Mouse (Mus musculus): ENCODE measurements around the gene Cdk17. TPM values are rescaled to one million over a fixed set of nuclear protein-coding genes. Genes with fewer than 3 reads are reported as not detected.

The Cdk17 gene
- polyA plus RNA-seq, 3 experiments from 2014 or later, result 40.0 to 51.5 (median 43.0) TPM

DNA sequence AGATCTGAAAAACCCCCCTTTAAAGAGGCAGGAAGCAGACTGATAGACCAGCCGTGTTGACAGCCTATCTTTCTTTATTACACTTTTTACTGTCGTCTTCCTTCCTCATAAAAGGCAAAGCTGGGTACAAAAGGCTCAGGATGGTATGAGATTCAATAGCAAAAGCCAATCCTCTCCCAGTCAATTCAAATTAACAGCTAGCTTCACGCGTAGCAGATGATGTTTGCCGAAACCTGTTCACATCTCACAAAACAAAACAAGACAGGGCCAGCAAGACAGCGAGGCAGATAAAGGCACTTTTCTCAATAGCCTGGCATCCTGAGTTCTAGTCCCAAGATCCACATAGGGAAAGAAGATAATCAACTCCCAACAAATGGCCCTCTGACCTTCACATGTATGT, 128.7 kb downstream of the Cdk17 start:
- no peak for ATAC-seq

DNA sequence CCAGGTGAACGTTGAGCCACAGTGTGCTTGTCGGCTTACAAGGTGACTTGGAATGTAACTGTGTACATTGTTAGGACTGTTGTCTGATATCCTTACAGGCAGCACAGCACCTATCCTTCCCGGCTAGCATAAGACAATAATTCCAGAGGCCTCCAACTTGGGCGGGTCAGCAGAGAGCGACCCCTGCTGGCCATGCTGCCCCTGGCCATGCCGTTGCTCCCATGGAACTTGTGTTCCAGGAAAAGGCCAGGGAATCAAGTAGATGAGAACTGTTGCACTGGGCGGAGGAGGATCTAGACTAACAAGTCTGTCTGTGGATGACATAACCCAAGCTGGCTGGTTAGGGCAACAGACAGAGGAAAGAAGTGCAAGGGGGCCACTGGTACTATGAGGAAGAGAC, 130.7 kb downstream of the Cdk17 start:
- ATAC-seq, result no peak

DNA sequence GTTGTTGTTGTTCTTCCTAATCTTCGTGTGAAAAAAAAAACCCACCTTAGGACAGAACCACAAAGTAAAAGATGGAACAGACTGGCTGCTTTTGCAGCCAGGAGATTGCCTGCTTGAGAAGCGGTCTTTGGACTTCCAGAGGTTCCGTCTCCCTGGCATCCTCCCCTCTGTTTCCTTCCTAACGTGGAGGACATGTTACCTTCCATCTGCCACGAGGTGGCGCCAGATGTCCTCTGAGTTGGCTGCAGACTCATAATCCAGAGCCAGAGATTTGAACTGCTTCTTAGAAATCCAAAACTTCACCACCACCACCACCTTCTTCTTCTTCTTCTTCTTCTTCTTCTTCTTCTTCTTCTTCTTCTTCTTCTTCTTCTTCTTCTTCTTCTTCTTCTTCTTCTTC, 131.2 kb downstream of the Cdk17 start:
- ATAC-seq, result peak; percentile 75

GRCm38 (mm10) chr10:93293621-93294020, 132.9 kb downstream of the Cdk17 start:
- ATAC-seq, result no peak

- peak; percentile 32 for ATAC-seq
Observed at GRCm38 (mm10) chr10:93294547-93295219, 134.0 kb downstream of the Cdk17 start.

DNA sequence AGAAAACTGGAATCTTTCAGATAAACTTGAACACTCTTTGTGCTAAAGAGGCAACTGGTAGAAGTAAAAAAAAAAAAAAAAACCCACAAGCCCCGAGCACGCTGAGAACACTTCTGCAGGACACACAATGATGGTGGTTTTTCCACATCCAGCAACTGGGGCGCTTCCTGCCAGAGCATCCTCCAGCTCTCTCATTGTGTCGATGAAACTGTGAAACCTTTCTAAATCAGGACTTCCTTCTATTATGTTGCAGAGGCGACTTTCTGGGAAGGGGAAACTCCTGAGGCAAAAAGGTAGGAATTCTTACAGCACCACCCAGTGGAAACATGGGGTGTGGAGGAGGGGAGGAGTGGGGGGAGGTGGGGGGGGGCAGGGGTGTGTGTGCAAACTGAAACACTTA, 137.1 kb downstream of the Cdk17 start:
- peak; percentile 63 for ATAC-seq

DNA sequence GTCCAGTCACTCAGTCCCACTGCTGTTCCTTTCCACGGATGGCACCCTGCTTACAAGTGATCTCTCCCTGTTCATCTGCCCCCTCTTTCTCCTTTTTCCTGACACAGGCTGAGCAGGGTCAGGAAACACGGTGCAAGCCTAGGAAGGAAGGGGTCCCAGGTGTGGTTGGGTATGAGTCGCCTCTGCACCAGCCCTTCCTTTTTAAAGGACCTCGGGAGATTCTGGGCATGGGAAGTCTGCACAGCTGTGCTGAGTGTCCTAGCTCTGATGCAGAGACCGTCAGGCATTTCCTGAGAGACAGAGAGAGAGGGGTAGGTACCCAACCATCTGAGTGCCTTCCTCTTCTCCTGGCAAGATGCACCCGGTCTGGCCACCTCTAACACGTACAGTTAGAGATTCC, 137.5 kb downstream of the Cdk17 start:
- no peak for ATAC-seq

GRCm38 (mm10) chr10:93301831-93302230, 141.2 kb downstream of the Cdk17 start:
- no peak for ATAC-seq

- ATAC-seq, result no peak
Observed at GRCm38 (mm10) chr10:93303231-93303630, 142.6 kb downstream of the Cdk17 start.

DNA sequence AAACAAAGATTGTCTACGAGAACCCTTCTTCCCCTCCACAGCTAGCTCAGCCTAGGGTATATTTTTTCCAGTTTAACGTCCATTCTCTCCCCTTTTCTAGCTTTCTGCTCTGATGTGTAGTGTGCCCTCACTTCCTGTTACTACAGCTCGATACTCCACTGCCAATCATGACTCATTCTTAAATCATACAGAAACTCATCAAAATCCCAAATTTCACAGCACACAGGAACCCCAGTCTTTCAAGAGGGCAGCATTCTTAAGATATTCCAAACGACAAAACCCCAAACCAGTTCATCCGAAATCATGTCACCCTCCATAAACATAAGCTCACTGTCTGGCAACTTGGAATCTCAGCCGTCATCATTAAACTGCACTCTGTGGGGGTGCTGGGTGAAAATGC, 145.3 kb downstream of the Cdk17 start:
- peak; percentile 27 for ATAC-seq

DNA sequence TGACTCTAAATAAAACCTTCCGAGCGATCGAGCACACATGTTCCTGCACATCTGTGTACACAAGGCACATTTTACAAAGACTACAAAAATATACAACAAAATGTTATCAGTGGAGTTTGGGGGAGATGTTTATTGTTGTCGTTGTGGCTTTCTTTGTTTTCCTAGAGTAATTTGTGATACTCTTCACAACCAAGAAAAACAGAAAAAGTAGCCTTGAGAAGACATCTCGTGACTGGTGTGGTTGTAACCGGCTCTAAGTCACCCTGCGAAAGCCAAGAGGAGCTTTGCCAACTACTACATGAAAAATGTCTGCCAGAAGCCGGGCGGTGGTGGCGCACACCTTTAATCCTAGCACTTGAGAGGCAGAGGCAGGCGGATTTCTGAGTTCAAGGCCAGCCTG, 145.7 kb downstream of the Cdk17 start:
- ATAC-seq, result no peak

- ATAC-seq, result peak; percentile 57
Observed at GRCm38 (mm10) chr10:93309131-93309933, 148.7 kb downstream of the Cdk17 start.

DNA sequence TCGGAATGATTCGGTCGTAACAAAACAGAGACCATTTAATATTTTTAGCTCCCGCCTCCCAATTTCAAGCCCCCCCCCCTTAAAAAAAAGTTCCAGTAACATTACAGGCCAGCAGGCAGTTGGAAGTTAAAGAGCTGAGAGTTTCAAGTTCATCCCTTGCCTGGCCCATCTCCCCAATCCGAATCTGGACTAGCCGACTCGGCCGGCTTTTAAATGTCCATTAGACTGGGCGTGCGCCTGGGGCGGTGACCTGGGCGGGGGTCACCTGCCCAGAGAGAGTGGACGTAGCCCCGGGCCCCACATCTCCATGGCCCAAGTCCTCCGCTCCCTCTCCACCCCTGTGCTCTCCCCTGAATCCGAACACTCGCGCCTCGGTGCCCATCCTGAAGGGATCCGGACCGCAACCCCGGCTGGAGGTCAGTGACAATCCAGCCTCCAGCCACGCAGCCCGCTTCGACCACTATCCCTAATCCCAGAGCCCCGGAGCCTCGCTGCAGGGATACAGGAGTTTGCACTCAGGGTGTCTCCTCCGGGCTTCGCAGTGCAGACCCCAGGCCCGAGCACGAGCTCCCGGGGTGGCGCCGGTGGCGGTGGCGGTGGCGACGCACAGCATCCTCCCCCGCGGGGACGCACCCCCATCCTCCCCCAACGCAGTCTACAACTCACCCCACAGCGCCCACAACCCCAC, 149.4 kb downstream of the Cdk17 start:
- ATAC-seq, result peak; percentile 29

DNA sequence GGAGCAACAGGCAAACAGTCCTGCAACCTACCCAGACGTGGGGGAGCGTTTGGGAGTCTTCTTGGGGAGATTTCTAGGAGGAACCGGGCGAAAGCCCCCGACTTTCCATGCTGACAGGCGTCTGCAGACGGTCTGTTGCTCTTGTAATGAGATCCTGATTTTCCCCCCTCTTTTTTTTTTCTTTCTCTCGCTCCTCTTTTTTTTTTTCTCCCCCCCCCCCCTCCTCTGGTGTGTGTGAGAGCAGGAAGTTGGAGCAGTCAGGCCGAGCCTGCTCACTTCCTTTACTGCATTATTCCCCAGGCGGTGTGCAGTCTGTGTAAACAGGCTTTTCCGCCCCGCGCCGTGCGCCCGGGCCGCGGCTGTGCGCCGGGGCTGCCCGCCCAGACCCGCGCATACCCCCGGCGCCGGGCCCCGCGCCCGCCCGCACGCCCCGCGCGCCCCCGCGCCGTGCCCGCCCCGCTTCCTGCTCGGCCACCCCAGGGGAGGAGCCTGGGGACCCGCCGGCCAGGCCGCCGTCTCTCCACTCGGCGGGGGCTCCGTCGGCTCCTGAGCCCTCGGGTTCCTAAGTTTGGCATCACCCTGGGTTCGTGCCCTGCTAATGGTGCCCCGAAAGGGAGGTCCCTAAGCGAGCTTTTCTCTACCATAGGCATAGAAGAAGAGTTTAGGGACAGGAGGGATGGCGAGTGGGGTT, 150.2 kb downstream of the Cdk17 start, which contains the start of gene Elk3:
Gene Elk3 (minus strand): TSS at position 415 of the 691 bp plus-strand sequence.
- ATAC-seq, result peak; percentile 61

DNA sequence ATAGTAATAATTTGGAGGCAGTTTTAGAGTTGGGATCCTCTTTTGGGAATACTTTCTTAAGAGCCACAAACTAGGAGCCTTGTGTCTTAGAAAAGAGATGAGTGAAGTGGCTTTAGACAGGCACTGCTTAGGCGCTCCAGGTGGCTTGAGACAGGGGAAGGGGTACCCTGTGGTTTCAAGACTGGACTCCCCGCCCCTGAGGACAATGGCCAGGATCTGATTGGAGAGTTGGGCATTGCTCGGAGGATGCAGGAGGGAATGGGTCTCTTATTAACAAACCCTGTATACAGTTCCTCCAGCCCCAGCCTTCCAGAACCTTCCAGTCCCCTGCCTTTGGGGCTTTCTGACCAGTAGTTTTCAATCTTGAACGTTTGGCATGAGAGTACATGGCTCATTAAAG, 150.9 kb downstream of the Cdk17 start:
- ATAC-seq, result no peak

Other genes starting within 250 kb of the Cdk17 start
- gene Cfap54, start 79.3 kb upstream of the Cdk17 start, polyA plus RNA-seq (2017; shearing (Covaris generic)), result 1 to 10 TPM in 1 of 3 experiments, under 1 TPM in 2; 0.70 to 2.5 (median 0.93) TPM
- gene Elk3, start 150.3 kb downstream of the Cdk17 start, polyA plus RNA-seq (2017; shearing (Covaris generic)), result 10 to 100 TPM; 36.0 to 50.7 (median 38.6) TPM

Measured in inflammation-experienced regulatory T-cells, adult 6 months (primary cell).